Mouse (Mus musculus) myocyte (in vitro differentiated cells): ENCODE measurements at regions not wholly inside any gene's neighbourhood (a gene's known extent, or its start where the extent isn't known, plus 50 kb on each side); places are given as distances from the start of the nearest gene placed in this dataset.

Source experiments
- CEBPB ChIP-seq: IDR thresholded peaks from 2 replicates; pipeline ENCODE4 v1.6.1; 2011; ENCODE audit warnings: mild to moderate bottlenecking, moderate library complexity; ENCODE audit not compliant: poor library complexity, insufficient read depth, severe bottlenecking
- E2F4 ChIP-seq: IDR thresholded peaks from one replicate; pipeline ENCODE4 v1.6.1; 2011; ENCODE audit warnings: mild to moderate bottlenecking, control low read depth, moderate library complexity; ENCODE audit not compliant: insufficient read depth
- MAX ChIP-seq: IDR thresholded peaks from one replicate; pipeline ENCODE4 v1.6.1; 2011; ENCODE audit warnings: low read depth, mild to moderate bottlenecking, control low read depth
- MYOG ChIP-seq, 3 experiments: IDR thresholded peaks; one replicate each; pipeline ENCODE4 v1.6.1; 2011; ENCODE audit warnings: control low read depth in 2 of 3, low read depth in 2 of 3, mild to moderate bottlenecking in 2 of 3; ENCODE audit not compliant: insufficient read length in 2 of 3, control insufficient read depth in 1 of 3, insufficient read depth in 1 of 3
- POLR2A ChIP-seq: IDR thresholded peaks from one replicate; pipeline ENCODE4 v1.6.1; 2011; ENCODE audit warnings: low read depth, mild to moderate bottlenecking, control low read depth, moderate library complexity; ENCODE audit not compliant: insufficient read length
- TCF3 ChIP-seq: IDR thresholded peaks from one replicate; pipeline ENCODE4 v1.6.1; 2011; ENCODE audit warnings: low read depth, control low read depth; ENCODE audit not compliant: insufficient read length
- USF1 ChIP-seq: IDR thresholded peaks from one replicate; pipeline ENCODE4 v1.6.1; 2011; ENCODE audit warnings: low read depth, mild to moderate bottlenecking, control low read depth, moderate library complexity

GRCm38 (mm10) chr12:16014679-16015078 is 198.0 kb upstream of the Trib2 start:
- TF ChIP-seq MAX (no peak), POLR2A (no peak), USF1 (no peak), CEBPB (no peak), MYOG (IDR thresholded peaks at IDR 0.05; ENCODE audit: control insufficient read depth in 1 of 3, insufficient read depth in 1 of 3, insufficient read length in 2 of 3, low read depth in 2 of 3) (no peak), E2F4 (no peak), TCF3 (no peak)
